Mouse (Mus musculus) hindbrain, postnatal 0 days (tissue): ENCODE data around the gene Metrnl. TPM values are rescaled to one million over a fixed set of nuclear protein-coding genes. Genes with fewer than 3 reads are reported as not detected.

Experiments
- ATAC-seq: fragments of 200-750 bp; cut with Nextera tagmentation; 2 replicates; pipeline ENCODE4 v1.8.0; 2017; ENCODE audit warnings: mild to moderate bottlenecking, moderate TSS enrichment, moderate library complexity
- DNase-seq: peaks from one replicate; pipeline ENCODE4 v3.0.0-alpha.2; 2015; ENCODE audit warnings: low spot score
- H3K27ac ChIP-seq: fragments of 300-500 bp; sonication (generic); 2 replicates; pipeline ENCODE4 v1.5.1; 2014; ENCODE audit warnings: mild to moderate bottlenecking
- H3K27me3 ChIP-seq: fragments of 300-500 bp; sonication (generic); 2 replicates; pipeline ENCODE4 v1.6.1; 2014; ENCODE audit warnings: low read length, mixed read lengths; ENCODE audit not compliant: insufficient read depth
- H3K36me3 ChIP-seq: fragments of 300-500 bp; sonication (generic); 2 replicates; pipeline ENCODE4 v1.6.1; 2014; ENCODE audit warnings: low read length, mixed read lengths; ENCODE audit not compliant: insufficient read depth
- H3K4me1 ChIP-seq: fragments of 300-500 bp; sonication (generic); 2 replicates; pipeline ENCODE4 v1.6.1; 2014; ENCODE audit warnings: antibody characterized with exemption, low read length, mixed read lengths; ENCODE audit not compliant: insufficient read depth
- H3K4me2 ChIP-seq: fragments of 300-500 bp; sonication (generic); 2 replicates; pipeline ENCODE4 v1.6.1; 2014; ENCODE audit warnings: low read depth, mild to moderate bottlenecking, low read length, moderate library complexity, mixed read lengths
- H3K4me3 ChIP-seq: fragments of 300-500 bp; sonication (generic); 2 replicates; pipeline ENCODE4 v1.5.1; 2014; ENCODE audit warnings: low read length
- H3K9ac ChIP-seq: fragments of 300-500 bp; sonication (generic); replicated peaks from 2 replicates; pipeline ENCODE4 v1.6.1; 2014; ENCODE audit warnings: mild to moderate bottlenecking, low read length, moderate library complexity, mixed read lengths
- H3K9me3 ChIP-seq: fragments of 300-500 bp; sonication (generic); 2 replicates; pipeline ENCODE4 v1.6.1; 2016; ENCODE audit warnings: low read length, mixed read lengths
- CTCF ChIP-seq: IDR thresholded peaks from 2 replicates; pipeline ENCODE4 v1.5.1; 2016; ENCODE audit warnings: antibody characterized with exemption, control low read depth, low read depth
- whole genome bisulfite sequencing: fragments of 180-500 bp; shearing (Covaris S2); extraction: QIAGEN DNeasy Blood & Tissue Kit; methylation state at CpG from one replicate; pipeline ENCODE4 v1.1.7; 2014; 5-methylcytosine and 5-hydroxymethylcytosine counted together
- polyA plus RNA-seq: library from polyadenylated mRNA; unstranded; fragments of >200 nt; fragmentation: Nextera tagmentation; extraction: Ambion mirVana; gene quantifications from 2 replicates; pipeline ENCODE4 v1.2.1, GENCODE M21; 2015
- total RNA-seq: library from RNA; depleted of rRNA; stranded (reverse); fragments of >200 nt; gene quantifications from 2 replicates; pipeline ENCODE4 v1.2.3, GENCODE M21; 2014; rRNA removed

The Metrnl gene
- total and polyA plus RNA-seq, 2 experiments from 2014 or later = 19.5 to 33.2 TPM

DNA sequence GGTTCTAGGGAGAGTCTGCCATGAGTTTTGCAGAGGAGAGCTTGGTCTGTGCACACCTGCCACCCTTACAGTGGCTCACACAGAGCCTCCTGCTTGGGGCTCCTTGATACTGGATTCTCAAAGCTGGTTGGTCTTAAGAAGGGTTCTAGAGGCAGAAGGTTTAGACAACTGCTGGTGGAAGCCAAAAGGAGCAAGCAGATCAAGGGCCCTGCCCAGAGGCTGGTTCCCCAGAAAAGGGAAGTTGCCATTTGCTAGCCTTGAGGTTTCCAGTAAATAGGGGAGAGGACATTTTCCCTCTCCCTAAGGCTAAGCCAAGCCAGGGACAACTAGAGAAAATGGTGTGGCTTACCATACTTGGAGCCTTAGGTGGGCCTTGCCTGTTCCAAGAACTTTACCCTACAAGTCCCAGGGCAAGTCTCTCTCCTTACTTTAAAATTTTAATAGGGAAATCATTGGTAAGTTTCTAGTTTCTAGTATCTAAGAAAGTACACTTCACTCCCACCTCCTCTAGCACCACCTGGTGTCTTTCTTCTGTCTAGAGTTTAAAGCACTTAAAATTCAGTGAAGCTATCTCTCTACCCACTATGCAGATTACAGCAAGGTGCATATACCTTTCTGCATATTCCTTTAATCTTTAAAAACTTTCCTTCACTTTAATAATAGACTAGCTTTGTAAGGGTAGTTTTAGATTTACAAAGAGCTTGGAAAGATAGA is 42.7 kb downstream of the Metrnl start:
- no peak overlapping the region for H3K27ac ChIP-seq
- TF ChIP-seq CTCF = no peak
- no peak for DNase-seq

DNA sequence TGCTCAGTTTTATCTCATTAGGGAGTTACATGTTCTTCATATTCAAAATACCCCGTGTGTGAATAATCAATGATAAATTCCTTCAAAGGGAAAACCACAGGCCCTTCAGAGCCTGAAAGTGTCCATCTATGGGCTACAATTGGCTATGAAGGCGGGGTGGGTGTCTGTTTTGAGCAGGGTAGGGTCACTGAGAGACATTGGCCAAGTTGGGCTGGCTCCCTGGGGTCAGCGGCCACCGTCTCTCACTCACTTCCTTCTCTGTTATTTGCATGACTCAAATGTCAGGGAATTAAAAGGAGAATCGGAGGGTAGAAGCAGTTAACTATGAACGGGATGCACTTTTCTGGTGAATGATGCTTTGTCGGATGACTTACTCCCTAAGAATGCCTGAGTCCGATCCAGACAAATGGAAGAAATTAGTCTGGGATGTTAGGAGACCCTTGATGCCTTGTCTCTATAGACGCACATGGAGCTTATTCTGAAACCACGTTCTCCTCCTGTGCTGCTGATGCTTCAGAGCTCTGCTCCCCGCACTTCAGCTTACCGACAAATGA is 45.7 kb downstream of the Metrnl start:
- Histone ChIP-seq H3K4me3 (no peak overlapping the region), H3K9me3 (no peaks in the 10 kb centered on the region), H3K27ac (no peak overlapping the region), H3K36me3 (no peaks in the 10 kb centered on the region), H3K27me3 (no peaks in the 10 kb centered on the region), H3K4me2 (no peak overlapping the region), H3K4me1 (no peaks in the 10 kb centered on the region), H3K9ac (no peak overlapping the region)
- WGBS = 71% methylated on average over 12 of the region's 12 CpGs
- no peak for TF ChIP-seq CTCF
- DNase-seq (no peak), ATAC-seq (no peak)

More for the DNA sequence above, 42.7 kb downstream of the Metrnl start:
- Histone ChIP-seq H3K36me3 (no peaks in the 10 kb centered on the region), H3K9me3 (no peaks in the 10 kb centered on the region), H3K4me2 (no peak overlapping the region), H3K27me3 (no peaks in the 10 kb centered on the region), H3K4me3 (no peak overlapping the region), H3K9ac (no peak overlapping the region), H3K4me1 (no peaks in the 10 kb centered on the region)
- no peak for ATAC-seq

GRCm38 (mm10) chr11:121748003-121748684 is 46.8 kb downstream of the Metrnl start:
- Histone ChIP-seq H3K9me3 (no peaks in the 10 kb centered on the region), H3K27ac (no peak overlapping the region), H3K4me3 (no peak overlapping the region), H3K27me3 (no peaks in the 10 kb centered on the region), H3K4me2 (no peak overlapping the region), H3K9ac (no peak overlapping the region), H3K36me3 (no peaks in the 10 kb centered on the region), H3K4me1 (no peaks in the 10 kb centered on the region)
- no peak for TF ChIP-seq CTCF
- no peak for ATAC-seq
- 89% methylated on average over 5 of the region's 5 CpGs for WGBS
- DNase-seq = no peak

Other genes starting within 250 kb of the Metrnl start
- gene Tbcd, start 249.6 kb upstream of the Metrnl start, total RNA-seq = 102 and 110 TPM in 2 replicates
- 55.6 and 57.1 TPM in 2 replicates for gene Tbcd, start 249.6 kb upstream of the Metrnl start, polyA plus RNA-seq
- 0.05 TPM in 1 of 2 replicates, not detected in the other for gene Zfp750, start 182.2 kb upstream of the Metrnl start, total RNA-seq
- 0.18 and 0.21 TPM in 2 replicates for gene Zfp750, start 182.2 kb upstream of the Metrnl start, polyA plus RNA-seq
- 9.6 and 11.0 TPM in 2 replicates for gene B3gntl1, start 28.4 kb upstream of the Metrnl start, total RNA-seq
- 6.0 and 6.2 TPM in 2 replicates for gene B3gntl1, start 28.4 kb upstream of the Metrnl start, polyA plus RNA-seq
- gene Ptchd3, start 128.7 kb downstream of the Metrnl start, total RNA-seq = 0.07 and 0.73 TPM in 2 replicates
- not detected in 2 replicates for gene Ptchd3, start 128.7 kb downstream of the Metrnl start, polyA plus RNA-seq